Mouse (Mus musculus) olfactory bulb, adult 2 months (tissue): ENCODE data around the gene Eogt.

Source experiments
- CTCF ChIP-seq: fragments of 200-500 bp; IDR thresholded peaks from 2 replicates; pipeline ENCODE4 v1.5.1; 2012; ENCODE audit warnings: low read depth, mild to moderate bottlenecking, low read length, moderate library complexity; ENCODE audit not compliant: insufficient read depth
- POLR2A ChIP-seq: fragments of 200-500 bp; IDR thresholded peaks from 2 replicates; pipeline ENCODE4 v1.6.1; 2012; ENCODE audit warnings: mild to moderate bottlenecking, low read depth, low read length, moderate library complexity; ENCODE audit not compliant: insufficient read depth

- no peak for TF ChIP-seq POLR2A
- TF ChIP-seq CTCF: no peak
These were observed 30.4 kb upstream of the Eogt start for GRCm38 (mm10) chr6:97179367-97179828.
